Mouse (Mus musculus): ENCODE measurements at regions not wholly inside any gene's neighbourhood (a gene's known extent, or its start where the extent isn't known, plus 50 kb on each side); places are given as distances from the start of the nearest gene placed in this dataset.
A peak's percentile ranks its signal among the peaks of the same experiment; 100 is the strongest.

GRCm38 (mm10) chr2:166492895-166493294 is 220.7 kb downstream of the Prex1 start:
- ATAC-seq (ENCODE audit: low FRiP score): no peak
- H3K4me1 ChIP-seq (ENCODE audit: control insufficient read depth, insufficient read depth, low read length): peaks cover 20% of the 10 kb centered on the region
- WGBS: 87% methylated on average over 12 of the region's 12 CpGs

GRCm38 (mm10) chr2:166492421-166492820 is 221.2 kb downstream of the Prex1 start:
- Histone ChIP-seq H3K27ac (ENCODE audit: low read depth, low read length) (no peak overlapping the region), H3K4me1 (ENCODE audit: control insufficient read depth, insufficient read depth, low read length) (peaks cover 24% of the 10 kb centered on the region), H3K4me2 (no peak overlapping the region), H3K36me3 (ENCODE audit: control insufficient read depth, insufficient read depth, low read length) (no peaks in the 10 kb centered on the region), H3K4me3 (ENCODE audit: low read depth, low read length) (no peak overlapping the region), H3K9ac (ENCODE audit: low read length) (no peak overlapping the region), H3K9me3 (ENCODE audit: control insufficient read depth, low read length) (no peaks in the 10 kb centered on the region), H3K27me3 (ENCODE audit: control insufficient read depth, insufficient read depth, low read length) (no peaks in the 10 kb centered on the region)
- ATAC-seq (ENCODE audit: low FRiP score) (no peak), DNase-seq (ENCODE audit: low spot score, missing footprints) (no peak)
- 74% methylated on average over 12 of the region's 12 CpGs for WGBS

More at GRCm38 (mm10) chr2:166492895-166493294, 220.7 kb downstream of the Prex1 start:
- Histone ChIP-seq H3K9me3 (ENCODE audit: control insufficient read depth, low read length) (no peaks in the 10 kb centered on the region), H3K27ac (ENCODE audit: low read depth, low read length) (no peak overlapping the region), H3K36me3 (ENCODE audit: control insufficient read depth, insufficient read depth, low read length) (no peaks in the 10 kb centered on the region), H3K4me2 (no peak overlapping the region), H3K4me3 (ENCODE audit: low read depth, low read length) (no peak overlapping the region), H3K27me3 (ENCODE audit: control insufficient read depth, insufficient read depth, low read length) (no peaks in the 10 kb centered on the region), H3K9ac (ENCODE audit: low read length) (no peak overlapping the region)
- no peak for DNase-seq (ENCODE audit: low spot score, missing footprints)

- Histone ChIP-seq H3K27me3 (ENCODE audit: control insufficient read depth, insufficient read depth, low read length) (no peaks in the 10 kb centered on the region), H3K9me3 (ENCODE audit: control insufficient read depth, low read length) (no peaks in the 10 kb centered on the region), H3K4me3 (ENCODE audit: low read depth, low read length) (no peak overlapping the region), H3K4me1 (ENCODE audit: control insufficient read depth, insufficient read depth, low read length) (peaks cover 30% of the 10 kb centered on the region), H3K9ac (ENCODE audit: low read length) (no peak overlapping the region), H3K4me2 (no peak overlapping the region), H3K36me3 (ENCODE audit: control insufficient read depth, insufficient read depth, low read length) (no peaks in the 10 kb centered on the region), H3K27ac (ENCODE audit: low read depth, low read length) (no peak overlapping the region)
- DNase-seq (ENCODE audit: low spot score, missing footprints): no peak
- WGBS: 79% methylated on average over 6 of the region's 6 CpGs
- ATAC-seq (ENCODE audit: low FRiP score): no peak
Measured at GRCm38 (mm10) chr2:166491861-166492260, 221.8 kb downstream of the Prex1 start.

GRCm38 (mm10) chr2:166489041-166489872 is 224.4 kb downstream of the Prex1 start:
- no peaks in the 10 kb centered on the region for H3K36me3 ChIP-seq (ENCODE audit: control insufficient read depth, insufficient read depth, low read length)
- ATAC-seq (ENCODE audit: low FRiP score) (peak; percentile 74), DNase-seq (ENCODE audit: low spot score, missing footprints) (peak; percentile 92)
- no peak overlapping the region for H3K4me3 ChIP-seq (ENCODE audit: low read depth, low read length)
- H3K4me1 ChIP-seq (ENCODE audit: control insufficient read depth, insufficient read depth, low read length): peaks cover 31% of the 10 kb centered on the region
- H3K27ac ChIP-seq (ENCODE audit: low read depth, low read length): peak overlapping the region; percentile 80
- peak overlapping the region; percentile 44 for H3K9ac ChIP-seq (ENCODE audit: low read length)
- no peaks in the 10 kb centered on the region for H3K9me3 ChIP-seq (ENCODE audit: control insufficient read depth, low read length)
- H3K27me3 ChIP-seq (ENCODE audit: control insufficient read depth, insufficient read depth, low read length): no peaks in the 10 kb centered on the region
- WGBS: 19% methylated on average over 15 of the region's 15 CpGs
- peak overlapping the region; percentile 4; the same call in 1 of the 2 replicates for H3K4me2 ChIP-seq

GRCm38 (mm10) chr2:166487688-166488087 is 225.9 kb downstream of the Prex1 start:
- no peak for ATAC-seq (ENCODE audit: low FRiP score)

GRCm38 (mm10) chr2:166485788-166486187 is 227.8 kb downstream of the Prex1 start:
- Histone ChIP-seq H3K4me1 (ENCODE audit: control insufficient read depth, insufficient read depth, low read length) (peaks cover 35% of the 10 kb centered on the region), H3K27me3 (ENCODE audit: control insufficient read depth, insufficient read depth, low read length) (no peaks in the 10 kb centered on the region), H3K9ac (ENCODE audit: low read length) (no peak overlapping the region), H3K4me2 (no peak overlapping the region), H3K4me3 (ENCODE audit: low read depth, low read length) (no peak overlapping the region), H3K9me3 (ENCODE audit: control insufficient read depth, low read length) (no peaks in the 10 kb centered on the region), H3K27ac (ENCODE audit: low read depth, low read length) (no peak overlapping the region), H3K36me3 (ENCODE audit: control insufficient read depth, insufficient read depth, low read length) (no peaks in the 10 kb centered on the region)
- 74% methylated on average over 4 of the region's 4 CpGs for WGBS
- ATAC-seq (ENCODE audit: low FRiP score) (no peak), DNase-seq (ENCODE audit: low spot score, missing footprints) (no peak)

More at GRCm38 (mm10) chr2:166487688-166488087, 225.9 kb downstream of the Prex1 start:
- Histone ChIP-seq H3K27me3 (ENCODE audit: control insufficient read depth, insufficient read depth, low read length) (no peaks in the 10 kb centered on the region), H3K4me2 (no peak overlapping the region), H3K27ac (ENCODE audit: low read depth, low read length) (0 out of 2 replicates have a peak overlapping the region, but pooled peaks have one; percentile 40), H3K36me3 (ENCODE audit: control insufficient read depth, insufficient read depth, low read length) (no peaks in the 10 kb centered on the region), H3K9me3 (ENCODE audit: control insufficient read depth, low read length) (no peaks in the 10 kb centered on the region), H3K9ac (ENCODE audit: low read length) (0 out of 2 replicates have a peak overlapping the region, but pooled peaks have one; percentile 4), H3K4me1 (ENCODE audit: control insufficient read depth, insufficient read depth, low read length) (peaks cover 35% of the 10 kb centered on the region), H3K4me3 (ENCODE audit: low read depth, low read length) (no peak overlapping the region)
- no peak for DNase-seq (ENCODE audit: low spot score, missing footprints)
- WGBS: 89% methylated on average over 15 of the region's 15 CpGs

GRCm38 (mm10) chr2:166485361-166485760 is 228.3 kb downstream of the Prex1 start:
- Histone ChIP-seq H3K4me3 (ENCODE audit: low read depth, low read length) (no peak overlapping the region), H3K36me3 (ENCODE audit: control insufficient read depth, insufficient read depth, low read length) (no peaks in the 10 kb centered on the region), H3K27ac (ENCODE audit: low read depth, low read length) (no peak overlapping the region), H3K9ac (ENCODE audit: low read length) (no peak overlapping the region), H3K27me3 (ENCODE audit: control insufficient read depth, insufficient read depth, low read length) (no peaks in the 10 kb centered on the region), H3K4me2 (no peak overlapping the region), H3K9me3 (ENCODE audit: control insufficient read depth, low read length) (no peaks in the 10 kb centered on the region), H3K4me1 (ENCODE audit: control insufficient read depth, insufficient read depth, low read length) (peaks cover 35% of the 10 kb centered on the region)
- WGBS: 83% methylated on average over 6 of the region's 6 CpGs
- ATAC-seq (ENCODE audit: low FRiP score) (no peak), DNase-seq (ENCODE audit: low spot score, missing footprints) (no peak)

- ATAC-seq (ENCODE audit: low FRiP score): no peak
- H3K9me3 ChIP-seq (ENCODE audit: control insufficient read depth, low read length): no peaks in the 10 kb centered on the region
- no peaks in the 10 kb centered on the region for H3K27me3 ChIP-seq (ENCODE audit: control insufficient read depth, insufficient read depth, low read length)
- no peak overlapping the region for H3K27ac ChIP-seq (ENCODE audit: low read depth, low read length)
- H3K4me1 ChIP-seq (ENCODE audit: control insufficient read depth, insufficient read depth, low read length): peaks cover 24% of the 10 kb centered on the region
- no peak for DNase-seq (ENCODE audit: low spot score, missing footprints)
- 82% methylated on average over 6 of the region's 6 CpGs for WGBS
- H3K9ac ChIP-seq (ENCODE audit: low read length): no peak overlapping the region
- no peaks in the 10 kb centered on the region for H3K36me3 ChIP-seq (ENCODE audit: control insufficient read depth, insufficient read depth, low read length)
- H3K4me2 ChIP-seq: no peak overlapping the region
- H3K4me3 ChIP-seq (ENCODE audit: low read depth, low read length): no peak overlapping the region
Measured at GRCm38 (mm10) chr2:166483617-166484319, 229.9 kb downstream of the Prex1 start.

Data from midbrain, embryonic 11.5 days (tissue).